Mouse (Mus musculus) thymus, postnatal 25 days (tissue): Measurements from ENCODE around the gene 1700013G24Rik.

Source experiments
- DNase-seq: peaks from one replicate; pipeline ENCODE4 v3.0.0; 2022

Gene 1700013G24Rik

GRCm38 (mm10) chr4:137497892-137498722, 45.0 kb downstream of the 1700013G24Rik start:
- DNase-seq: no peak

GRCm38 (mm10) chr4:137498882-137499583, 45.9 kb downstream of the 1700013G24Rik start:
- DNase-seq: no peak

- no peak for DNase-seq
Measured at GRCm38 (mm10) chr4:137500149-137500548, 47.1 kb downstream of the 1700013G24Rik start.

GRCm38 (mm10) chr4:137500953-137501352, 47.9 kb downstream of the 1700013G24Rik start:
- no peak for DNase-seq

- DNase-seq: no peak
Measured at GRCm38 (mm10) chr4:137502183-137502582, 49.1 kb downstream of the 1700013G24Rik start.

GRCm38 (mm10) chr4:137502801-137503200, 49.7 kb downstream of the 1700013G24Rik start:
- no peak for DNase-seq

- DNase-seq: no peak
Measured at GRCm38 (mm10) chr4:137503509-137503971, 50.5 kb downstream of the 1700013G24Rik start.
